Mouse (Mus musculus) heart, postnatal 0 days (tissue): ENCODE data around the gene Wsb1. TPM values are rescaled to one million over a fixed set of nuclear protein-coding genes. Genes with fewer than 3 reads are reported as not detected.
A peak's percentile ranks its signal among the peaks of the same experiment; 100 is the strongest.

Experiments used
- ATAC-seq: fragments of 200-750 bp; cut with Nextera tagmentation; 2 replicates; pipeline ENCODE4 v1.8.0; 2017; ENCODE audit warnings: low read depth, moderate number of reproducible peaks, moderate library complexity; ENCODE audit not compliant: insufficient read depth
- DNase-seq: peaks from one replicate; pipeline ENCODE4 v3.0.0-alpha.2; 2016; ENCODE audit warnings: low spot score
- H3K27ac ChIP-seq: fragments of 300-500 bp; sonication (generic); 2 replicates; pipeline ENCODE4 v1.5.1; 2014; ENCODE audit warnings: low read depth, mild to moderate bottlenecking
- H3K27me3 ChIP-seq: fragments of 300-500 bp; sonication (generic); 2 replicates; pipeline ENCODE4 v1.6.1; 2014; ENCODE audit warnings: low read length, mixed read lengths; ENCODE audit not compliant: control insufficient read depth, insufficient read depth
- H3K36me3 ChIP-seq: fragments of 300-500 bp; sonication (generic); replicated peaks from 2 replicates; pipeline ENCODE4 v1.6.1; 2014; ENCODE audit warnings: low read length, mixed read lengths; ENCODE audit not compliant: control insufficient read depth, insufficient read depth
- H3K4me1 ChIP-seq: fragments of 300-500 bp; sonication (generic); 2 replicates; pipeline ENCODE4 v1.6.1; 2014; ENCODE audit warnings: antibody characterized with exemption; ENCODE audit not compliant: control insufficient read depth, insufficient read depth
- H3K4me2 ChIP-seq: fragments of 300-500 bp; sonication (generic); 2 replicates; pipeline ENCODE4 v1.6.1; 2014; ENCODE audit warnings: low read depth, mild to moderate bottlenecking, low read length, moderate library complexity
- H3K4me3 ChIP-seq: fragments of 300-500 bp; sonication (generic); 2 replicates; pipeline ENCODE4 v1.5.1; 2014; ENCODE audit warnings: low read depth, low read length
- H3K9ac ChIP-seq: fragments of 300-500 bp; sonication (generic); replicated peaks from 2 replicates; pipeline ENCODE4 v1.6.1; 2014; ENCODE audit warnings: low read depth, low read length, mixed read lengths
- H3K9me3 ChIP-seq: fragments of 300-500 bp; sonication (generic); replicated peaks from 2 replicates; pipeline ENCODE4 v1.6.1; 2016; ENCODE audit warnings: low read length; ENCODE audit not compliant: control insufficient read depth
- CTCF ChIP-seq: IDR thresholded peaks from 2 replicates; pipeline ENCODE4 v1.5.1; 2016; ENCODE audit warnings: antibody characterized with exemption, control low read depth, low read depth
- EP300 ChIP-seq: IDR thresholded peaks from 2 replicates; pipeline ENCODE4 v1.6.1; 2016; ENCODE audit warnings: antibody characterized with exemption, low read depth
- WGBS: fragments of 180-500 bp; shearing (Covaris S2); extraction: QIAGEN DNeasy Blood & Tissue Kit; methylation state at CpG from one replicate; pipeline ENCODE4 v1.1.7; 2014; 5-methylcytosine and 5-hydroxymethylcytosine counted together
- polyA plus RNA-seq: library from polyadenylated mRNA; unstranded; fragments of >200 nt; fragmentation: Nextera tagmentation; extraction: Ambion mirVana; gene quantifications from 2 replicates; pipeline ENCODE4 v1.2.1, GENCODE M21; 2015
- total RNA-seq: library from RNA; depleted of rRNA; stranded (reverse); fragments of >200 nt; gene quantifications from 2 replicates; pipeline ENCODE4 v1.2.3, GENCODE M21; 2014; ENCODE audit warnings: low replicate concordance

Gene Wsb1
- total and polyA plus RNA-seq, 2 experiments from 2014 or later = 63.9 to 73.2 TPM

GRCm38 (mm10) chr11:79258738-79259137, 4.3 kb upstream of the Wsb1 start:
- Histone ChIP-seq H3K27me3 (no peaks in the 10 kb centered on the region), H3K4me1 (no peaks in the 10 kb centered on the region), H3K9me3 (no peaks in the 10 kb centered on the region), H3K36me3 (no peaks in the 10 kb centered on the region), H3K4me3 (no peak overlapping the region), H3K4me2 (no peak overlapping the region), H3K9ac (no peak overlapping the region), H3K27ac (no peak overlapping the region)
- DNase-seq = no peak
- no peak for ATAC-seq
- 64% methylated on average over 6 of the region's 6 CpGs for WGBS
- TF ChIP-seq CTCF (no peak), EP300 (no peak)

DNA sequence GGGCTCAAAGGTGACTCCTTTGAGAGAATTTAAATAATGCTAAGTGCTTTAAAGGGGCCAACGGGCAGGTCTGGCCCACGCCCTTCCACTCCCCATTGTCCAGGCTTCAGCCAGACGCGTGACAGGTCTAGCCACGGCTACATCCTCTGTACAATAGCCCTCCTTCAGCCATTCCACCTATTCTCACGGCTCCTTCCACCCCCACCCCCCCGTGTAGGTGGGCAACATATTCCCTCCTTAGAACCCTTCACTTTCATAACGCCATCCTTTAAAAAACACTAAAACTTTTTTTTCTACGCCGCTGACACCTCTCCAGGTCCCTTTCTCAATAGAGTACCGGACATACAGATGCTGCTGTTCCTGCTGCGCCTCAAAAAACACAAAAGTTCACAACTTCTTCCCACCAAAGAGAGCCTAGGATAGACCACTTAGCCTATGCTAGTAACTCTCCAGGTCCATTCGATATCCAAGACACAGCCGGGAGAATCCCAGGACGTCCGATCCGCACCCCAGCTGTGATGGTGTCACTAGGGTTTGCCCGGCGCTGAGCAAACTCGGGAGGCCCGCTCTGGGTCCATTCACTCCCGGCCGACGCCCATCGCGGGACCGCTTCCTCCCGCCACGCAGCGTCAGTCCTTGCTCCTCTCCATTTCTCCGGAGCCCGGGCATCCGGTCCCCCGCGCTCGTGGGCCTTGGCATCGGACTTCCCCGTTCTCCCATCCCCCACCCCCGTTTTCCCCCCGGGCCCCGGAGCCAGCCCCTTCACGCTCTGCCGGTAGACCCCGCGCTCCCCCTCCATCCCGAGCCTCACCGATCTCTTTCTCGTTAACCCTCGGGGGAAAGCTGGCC, 705 bp downstream of the Wsb1 start:
- DNase-seq (peak; percentile 40), ATAC-seq (peak; percentile 51)
- peak overlapping the region; percentile 83 for H3K4me2 ChIP-seq
- under 1% methylated on average over 49 of the region's 49 CpGs for WGBS
- TF ChIP-seq CTCF = no peak
- TF ChIP-seq EP300 = no peak
- peaks cover 13% of the 10 kb centered on the region for H3K36me3 ChIP-seq
- no peaks in the 10 kb centered on the region for H3K27me3 ChIP-seq
- peak overlapping the region; percentile 83 for H3K4me3 ChIP-seq
- peak overlapping the region; percentile 96 for H3K27ac ChIP-seq
- peak overlapping the region; percentile 86 for H3K9ac ChIP-seq
- no peaks in the 10 kb centered on the region for H3K9me3 ChIP-seq
- H3K4me1 ChIP-seq = peaks cover 16% of the 10 kb centered on the region

DNA sequence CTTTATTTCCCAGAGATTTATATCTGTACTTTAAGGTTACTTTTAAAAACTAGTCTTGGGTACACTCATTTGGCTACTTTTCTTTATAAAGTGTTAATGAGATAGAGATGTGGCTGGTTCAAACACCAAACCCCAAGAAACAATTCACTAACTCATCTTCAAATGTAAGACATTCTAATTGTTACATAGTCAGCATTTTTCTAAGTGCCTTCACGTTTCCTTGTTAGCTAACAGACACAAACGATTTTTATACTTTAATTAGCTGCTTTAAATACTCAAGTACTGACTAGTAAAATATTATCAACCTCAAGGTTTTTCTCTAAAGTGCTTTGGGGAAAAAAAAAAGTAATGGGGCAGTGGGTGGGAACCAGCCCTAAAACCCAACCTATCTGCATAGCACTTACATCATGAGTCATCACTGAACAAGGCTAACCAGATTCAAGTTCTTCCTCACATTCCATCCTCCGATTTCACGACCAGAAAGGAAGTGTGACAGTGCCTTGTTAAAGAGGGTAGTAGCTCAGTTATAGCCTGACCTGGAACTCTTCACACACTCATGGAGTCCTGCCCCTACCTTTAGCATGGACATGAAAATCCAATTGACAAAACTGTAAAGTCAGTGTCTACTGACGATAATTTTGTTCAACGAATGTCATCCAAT, 1.5 kb downstream of the Wsb1 start:
- Histone ChIP-seq H3K4me3 (peak overlapping the region; percentile 83), H3K27me3 (no peaks in the 10 kb centered on the region), H3K36me3 (peaks cover 19% of the 10 kb centered on the region), H3K4me2 (peak overlapping the region; percentile 83), H3K9ac (peak overlapping the region; percentile 86), H3K27ac (peak overlapping the region; percentile 96), H3K9me3 (no peaks in the 10 kb centered on the region), H3K4me1 (peaks cover 16% of the 10 kb centered on the region)
- peak; percentile 82 for DNase-seq
- TF ChIP-seq EP300 (no peak), CTCF (no peak)
- peak; percentile 7; the same call in 1 of the 2 replicates for ATAC-seq
- WGBS = 6% methylated on average over 6 of the region's 6 CpGs

GRCm38 (mm10) chr11:79239024-79239423, 15.4 kb downstream of the Wsb1 start:
- no peak for ATAC-seq
- Histone ChIP-seq H3K4me2 (no peak overlapping the region), H3K9ac (no peak overlapping the region), H3K4me1 (peaks cover 4% of the 10 kb centered on the region; the same call in 1 of the 2 replicates), H3K27ac (peak overlapping the region; percentile 57), H3K36me3 (peaks cover 53% of the 10 kb centered on the region), H3K4me3 (no peak overlapping the region), H3K9me3 (no peaks in the 10 kb centered on the region), H3K27me3 (no peaks in the 10 kb centered on the region)
- DNase-seq = no peak
- TF ChIP-seq CTCF (no peak), EP300 (no peak)
- 94% methylated on average over 7 of the region's 7 CpGs for WGBS

DNA sequence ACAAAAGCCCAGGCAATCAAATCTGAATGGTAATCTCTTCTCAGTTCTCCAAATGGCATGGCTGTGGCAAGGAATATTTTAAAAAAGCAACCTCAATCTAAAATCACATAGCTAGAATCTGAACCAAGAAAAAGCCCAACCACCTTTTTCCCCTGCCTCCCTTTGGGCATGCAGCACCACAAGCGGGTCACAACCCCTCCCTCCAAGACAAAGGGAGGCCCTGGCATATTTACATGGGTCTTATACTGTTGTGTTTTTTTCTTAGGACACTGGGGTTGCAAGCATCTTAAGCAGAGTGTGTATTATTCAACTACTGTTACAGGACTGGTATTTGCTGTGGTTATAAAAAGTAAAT, 16.1 kb downstream of the Wsb1 start:
- Histone ChIP-seq H3K4me3 (no peak overlapping the region), H3K4me1 (peaks cover 4% of the 10 kb centered on the region; the same call in 1 of the 2 replicates), H3K4me2 (no peak overlapping the region), H3K27me3 (no peaks in the 10 kb centered on the region), H3K9ac (no peak overlapping the region), H3K36me3 (peaks cover 49% of the 10 kb centered on the region), H3K27ac (peak overlapping the region; percentile 80), H3K9me3 (no peaks in the 10 kb centered on the region)
- 5% methylated on average over 1 of the region's 1 CpGs for WGBS
- peak; percentile 83 for ATAC-seq
- peak; percentile 82 for DNase-seq
- no peak for TF ChIP-seq CTCF
- no peak for TF ChIP-seq EP300
